Mouse (Mus musculus): ENCODE measurements around the gene Cutc. TPM values are rescaled to one million over a fixed set of nuclear protein-coding genes. Genes with fewer than 3 reads are reported as not detected.

Gene Cutc
- polyA plus RNA-seq, 1 experiment from 2014 or later = 7.8 TPM

DNA sequence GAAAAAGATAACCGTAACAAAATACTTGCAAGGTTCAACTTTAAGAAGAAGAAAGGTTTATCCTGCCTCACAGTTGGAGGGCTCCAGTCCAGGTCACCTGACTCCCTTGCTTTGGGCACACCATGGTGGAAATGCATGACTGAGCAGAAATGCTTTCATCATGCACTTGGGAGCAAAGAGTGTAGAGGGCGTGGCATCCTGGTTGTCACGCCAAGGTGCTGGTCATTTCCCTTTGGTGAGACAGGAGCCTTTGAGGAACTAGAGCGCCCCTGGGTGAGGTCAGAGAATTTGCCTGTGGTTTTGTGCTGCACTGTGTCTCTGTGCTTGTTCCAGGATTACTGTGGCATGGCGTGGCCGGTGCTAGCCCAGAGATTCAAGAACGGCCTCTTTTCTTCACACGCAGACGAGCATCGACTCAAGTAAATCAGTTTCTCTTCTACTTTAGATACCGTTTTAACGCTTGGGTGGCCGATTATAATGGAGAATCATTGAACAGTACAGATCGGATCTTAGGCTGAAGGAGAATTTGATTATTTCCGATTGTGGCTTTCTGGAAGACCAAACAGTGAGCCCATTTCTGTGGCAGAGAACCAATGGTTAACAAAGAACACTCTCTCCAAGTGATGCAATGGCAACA is 26.2 kb upstream of the Cutc start:
- H3K4me2 ChIP-seq (replicated peaks) = no peak overlapping the region
- no peak overlapping the region for H3K9ac ChIP-seq (replicated peaks)
- WGBS = 56% methylated on average over 15 of the region's 15 CpGs
- ATAC-seq (replicated peaks) = no peak
- no peaks in the 10 kb centered on the region for H3K27me3 ChIP-seq
- H3K4me3 ChIP-seq = no peak overlapping the region
- peaks cover 29% of the 10 kb centered on the region for H3K36me3 ChIP-seq
- H3K27ac ChIP-seq (replicated peaks) = no peak overlapping the region
- no peaks in the 10 kb centered on the region for H3K4me1 ChIP-seq
- no peaks in the 10 kb centered on the region for H3K9me3 ChIP-seq

DNA sequence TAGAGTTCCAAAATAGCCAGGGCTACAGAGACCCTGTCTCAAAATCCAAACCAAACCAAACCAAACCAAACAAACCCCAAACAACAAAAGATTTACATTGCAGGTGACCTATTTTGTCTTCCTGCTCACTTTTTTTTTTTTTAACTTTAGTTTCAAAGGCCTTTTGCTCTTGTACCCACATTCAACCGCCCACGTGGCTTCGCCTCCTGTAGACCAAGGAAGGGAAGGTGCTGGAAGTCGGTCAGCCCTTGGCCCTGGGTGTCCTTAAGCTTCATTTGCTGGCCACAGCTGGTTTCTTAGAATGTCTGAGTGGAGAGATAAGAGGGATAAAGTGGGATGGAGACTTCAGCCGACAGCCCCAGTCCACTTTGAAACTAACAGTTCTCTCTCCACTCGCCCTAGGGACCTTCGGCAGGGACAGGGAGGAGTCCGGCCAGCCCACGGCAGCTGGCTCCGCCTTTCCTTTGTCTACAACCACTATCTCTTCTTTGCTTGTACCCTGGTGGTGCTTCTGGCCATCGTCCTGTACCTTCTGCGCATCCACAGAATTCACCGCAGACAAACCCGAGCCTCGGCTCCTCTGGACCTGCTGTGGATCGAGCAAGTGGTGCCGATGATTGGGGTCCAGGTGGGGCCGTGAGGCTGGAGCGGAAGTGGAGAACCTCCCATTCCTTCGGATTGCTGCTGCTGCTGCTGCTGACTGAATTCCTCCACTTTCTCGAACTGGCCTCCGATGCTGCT is 23.3 kb upstream of the Cutc start:
- H3K36me3 ChIP-seq = peaks cover 30% of the 10 kb centered on the region
- ATAC-seq (replicated peaks) = no peak
- H3K9ac ChIP-seq (replicated peaks) = no peak overlapping the region
- H3K27me3 ChIP-seq = no peaks in the 10 kb centered on the region
- H3K27ac ChIP-seq (replicated peaks) = no peak overlapping the region
- H3K4me1 ChIP-seq = no peaks in the 10 kb centered on the region
- no peaks in the 10 kb centered on the region for H3K9me3 ChIP-seq
- H3K4me2 ChIP-seq (replicated peaks) = peak overlapping the region; percentile 17; the same call in 1 of the 2 replicates
- H3K4me3 ChIP-seq = peak overlapping the region; percentile 8; the same call in 1 of the 2 replicates
- WGBS = 40% methylated on average over 22 of the region's 22 CpGs

DNA sequence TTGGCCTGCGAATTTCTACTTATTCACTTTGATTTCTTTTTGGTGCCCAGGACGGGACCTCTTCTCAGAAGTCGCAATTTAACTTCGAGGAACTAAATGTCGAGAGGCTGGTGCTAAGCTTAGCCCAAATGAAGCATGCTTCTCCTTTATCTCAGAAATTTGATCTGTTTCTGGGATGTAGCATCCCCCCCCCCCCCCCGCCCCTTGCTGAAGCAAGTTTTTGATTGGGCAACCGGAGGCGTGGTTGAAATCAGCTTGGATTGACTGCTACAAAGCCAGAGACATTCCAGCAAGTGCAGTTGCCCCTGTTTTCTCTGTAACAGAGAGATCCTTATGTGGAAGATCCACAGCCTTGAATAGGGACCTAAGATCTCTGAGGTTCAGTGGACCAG is 22.8 kb upstream of the Cutc start:
- Histone ChIP-seq H3K4me2 (replicated peaks) (peak overlapping the region; percentile 17; the same call in 1 of the 2 replicates), H3K4me3 (no peak overlapping the region), H3K4me1 (no peaks in the 10 kb centered on the region), H3K9ac (replicated peaks) (no peak overlapping the region), H3K27ac (replicated peaks) (no peak overlapping the region), H3K27me3 (no peaks in the 10 kb centered on the region), H3K36me3 (peaks cover 34% of the 10 kb centered on the region), H3K9me3 (no peaks in the 10 kb centered on the region)
- ATAC-seq (replicated peaks) = no peak
- WGBS = 40% methylated on average over 8 of the region's 8 CpGs

DNA sequence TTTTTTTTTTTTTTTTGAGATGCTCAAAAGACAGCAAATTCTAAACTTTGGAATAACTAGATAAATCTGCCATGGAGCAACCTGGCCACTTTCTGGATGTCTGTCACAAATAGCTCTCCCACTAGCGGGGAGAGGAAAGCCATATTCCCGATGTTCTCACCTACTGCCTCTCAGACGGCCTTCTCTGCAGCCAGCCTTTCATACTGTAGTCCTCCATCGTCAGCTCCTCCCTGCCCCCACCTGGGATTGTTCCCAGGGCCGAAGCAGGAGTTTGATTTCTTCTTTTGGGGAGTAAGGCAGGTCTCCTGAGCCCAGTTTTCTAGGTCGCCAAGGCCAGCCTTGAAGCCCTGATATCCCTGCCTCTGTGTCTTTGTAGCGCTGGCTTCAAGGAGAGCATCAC is 21.6 kb upstream of the Cutc start:
- 64% methylated on average over 7 of the region's 7 CpGs for WGBS
- peaks cover 32% of the 10 kb centered on the region for H3K36me3 ChIP-seq

DNA sequence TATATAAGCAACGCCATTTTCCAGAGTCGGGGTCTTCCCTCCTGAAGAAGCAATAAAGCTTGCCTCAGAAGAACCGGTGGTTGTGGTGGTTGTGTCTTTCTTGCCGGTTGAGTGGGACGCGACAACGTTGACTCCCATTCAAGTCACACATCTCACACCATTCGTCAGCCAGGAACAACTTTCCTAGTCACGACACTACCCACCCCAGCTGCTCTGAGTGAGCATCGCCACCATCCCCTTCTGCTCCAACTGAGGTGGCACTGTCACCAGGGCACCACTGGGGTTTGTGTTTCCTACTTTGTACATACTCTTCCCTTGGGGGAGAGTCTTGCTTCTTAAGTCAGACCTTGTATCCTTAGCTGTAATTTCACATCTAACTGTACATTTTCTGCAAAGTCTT is 14.4 kb upstream of the Cutc start:
- H3K27me3 ChIP-seq = no peaks in the 10 kb centered on the region
- H3K36me3 ChIP-seq = peaks cover 81% of the 10 kb centered on the region
- no peak overlapping the region for H3K4me3 ChIP-seq
- H3K9ac ChIP-seq (replicated peaks) = no peak overlapping the region
- H3K4me1 ChIP-seq = no peaks in the 10 kb centered on the region
- WGBS = 97% methylated on average over 10 of the region's 10 CpGs
- no peak for ATAC-seq (replicated peaks)
- H3K4me2 ChIP-seq (replicated peaks) = no peak overlapping the region
- H3K27ac ChIP-seq (replicated peaks) = no peak overlapping the region
- H3K9me3 ChIP-seq = no peaks in the 10 kb centered on the region

More for the DNA sequence above, 21.6 kb upstream of the Cutc start:
- Histone ChIP-seq H3K27me3 (no peaks in the 10 kb centered on the region), H3K9me3 (no peaks in the 10 kb centered on the region), H3K4me2 (replicated peaks) (no peak overlapping the region), H3K4me3 (no peak overlapping the region), H3K4me1 (no peaks in the 10 kb centered on the region), H3K27ac (replicated peaks) (no peak overlapping the region), H3K9ac (replicated peaks) (no peak overlapping the region)
- ATAC-seq (replicated peaks) = no peak

DNA sequence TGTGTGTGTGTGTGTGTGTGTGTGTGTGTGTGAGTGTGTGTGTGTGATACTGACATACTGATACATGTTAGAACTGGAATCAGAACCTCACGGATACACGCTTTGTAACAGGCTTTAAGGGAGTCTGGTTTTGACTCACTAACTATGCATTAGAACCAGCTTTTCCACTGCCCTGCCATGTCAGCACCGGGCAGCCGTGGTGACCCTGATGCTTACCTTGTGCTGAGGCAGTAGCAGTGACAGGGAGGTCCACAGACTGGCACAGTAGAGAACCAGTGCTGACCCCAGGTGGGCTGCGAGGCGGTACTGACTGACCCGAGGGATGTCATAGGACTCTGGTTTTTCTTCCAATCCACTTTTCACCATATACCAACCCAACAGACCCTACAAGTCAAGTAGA is 9.4 kb upstream of the Cutc start:
- 97% methylated on average over 7 of the region's 7 CpGs for WGBS
- H3K9me3 ChIP-seq = no peaks in the 10 kb centered on the region
- no peak overlapping the region for H3K27ac ChIP-seq (replicated peaks)
- no peak overlapping the region for H3K9ac ChIP-seq (replicated peaks)
- no peaks in the 10 kb centered on the region for H3K27me3 ChIP-seq
- no peaks in the 10 kb centered on the region for H3K4me1 ChIP-seq
- H3K4me2 ChIP-seq (replicated peaks) = no peak overlapping the region
- no peak for ATAC-seq (replicated peaks)
- no peak overlapping the region for H3K4me3 ChIP-seq
- peaks cover 88% of the 10 kb centered on the region for H3K36me3 ChIP-seq

DNA sequence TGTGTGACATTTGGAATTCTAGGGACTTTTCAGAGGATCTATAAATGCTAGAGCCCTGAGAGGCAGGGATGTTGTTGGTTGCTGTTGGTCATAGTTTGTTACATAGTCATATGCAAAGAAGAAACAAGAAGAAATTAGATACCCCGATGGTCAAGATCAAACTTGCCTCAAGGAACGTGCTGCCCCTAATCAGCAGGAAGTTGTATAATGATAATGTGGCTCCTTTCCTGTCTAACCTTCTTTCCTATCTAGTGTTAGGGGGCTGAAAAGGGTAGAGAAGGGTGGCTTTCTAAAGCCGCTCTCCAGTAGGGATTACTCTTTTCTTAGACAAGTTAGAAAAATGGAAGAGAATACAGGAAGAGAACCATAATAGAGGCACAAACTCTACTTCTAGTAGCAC is 7.1 kb upstream of the Cutc start:
- Histone ChIP-seq H3K9me3 (no peaks in the 10 kb centered on the region), H3K27ac (replicated peaks) (no peak overlapping the region), H3K27me3 (no peaks in the 10 kb centered on the region), H3K4me2 (replicated peaks) (no peak overlapping the region), H3K9ac (replicated peaks) (no peak overlapping the region), H3K4me3 (no peak overlapping the region), H3K4me1 (no peaks in the 10 kb centered on the region), H3K36me3 (peaks cover 83% of the 10 kb centered on the region)
- WGBS = 97% methylated on average over 3 of the region's 3 CpGs
- ATAC-seq (replicated peaks) = no peak

DNA sequence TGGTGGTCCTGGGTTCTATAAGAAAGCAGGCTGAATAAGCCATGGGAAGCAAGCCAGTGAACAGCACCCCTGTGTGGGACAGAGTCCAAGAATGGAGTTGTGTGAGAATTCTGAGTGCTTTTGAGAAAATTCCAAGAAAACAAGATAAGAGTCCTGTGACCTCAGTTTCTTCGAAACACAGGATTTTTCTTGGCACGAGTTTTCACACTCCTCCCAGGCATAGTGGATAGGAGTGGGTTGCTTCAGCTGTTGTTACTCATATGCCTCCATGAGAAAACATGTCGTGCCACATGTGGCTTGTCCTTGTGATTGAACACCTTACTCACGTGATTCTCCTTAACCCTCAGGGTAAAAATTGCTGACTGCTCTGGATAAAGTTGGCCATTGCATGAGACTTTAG is 4.9 kb upstream of the Cutc start:
- WGBS = 95% methylated on average over 4 of the region's 4 CpGs
- Histone ChIP-seq H3K36me3 (peaks cover 66% of the 10 kb centered on the region), H3K9me3 (no peaks in the 10 kb centered on the region), H3K4me3 (no peak overlapping the region), H3K4me2 (replicated peaks) (no peak overlapping the region), H3K27ac (replicated peaks) (no peak overlapping the region), H3K27me3 (no peaks in the 10 kb centered on the region), H3K4me1 (peaks cover 11% of the 10 kb centered on the region), H3K9ac (replicated peaks) (no peak overlapping the region)
- ATAC-seq (replicated peaks) = no peak

DNA sequence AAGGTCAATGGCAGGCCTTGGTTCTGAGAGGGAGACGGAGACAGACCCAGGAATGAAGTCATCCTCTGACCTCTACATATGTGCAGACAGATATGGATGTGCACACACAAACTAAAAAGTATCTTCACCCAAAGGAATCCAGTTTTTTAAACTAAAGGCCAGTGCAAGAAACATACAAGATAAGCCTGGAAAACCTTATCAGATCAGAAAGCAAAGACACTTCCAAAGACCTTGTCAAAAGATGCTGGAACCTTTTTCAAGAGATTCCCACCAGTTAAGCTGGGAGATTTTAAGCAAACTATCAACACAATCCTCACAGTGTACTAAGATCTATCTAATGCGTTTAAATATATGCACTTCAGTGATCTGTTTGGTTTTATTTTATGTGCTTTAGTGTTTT is 2.8 kb upstream of the Cutc start:
- 99% methylated on average over 2 of the region's 2 CpGs for WGBS
- Histone ChIP-seq H3K4me2 (replicated peaks) (no peak overlapping the region), H3K36me3 (peaks cover 49% of the 10 kb centered on the region), H3K9me3 (no peaks in the 10 kb centered on the region), H3K27ac (replicated peaks) (no peak overlapping the region), H3K4me1 (peaks cover 16% of the 10 kb centered on the region), H3K4me3 (no peak overlapping the region), H3K27me3 (no peaks in the 10 kb centered on the region), H3K9ac (replicated peaks) (no peak overlapping the region)
- ATAC-seq (replicated peaks) = no peak

DNA sequence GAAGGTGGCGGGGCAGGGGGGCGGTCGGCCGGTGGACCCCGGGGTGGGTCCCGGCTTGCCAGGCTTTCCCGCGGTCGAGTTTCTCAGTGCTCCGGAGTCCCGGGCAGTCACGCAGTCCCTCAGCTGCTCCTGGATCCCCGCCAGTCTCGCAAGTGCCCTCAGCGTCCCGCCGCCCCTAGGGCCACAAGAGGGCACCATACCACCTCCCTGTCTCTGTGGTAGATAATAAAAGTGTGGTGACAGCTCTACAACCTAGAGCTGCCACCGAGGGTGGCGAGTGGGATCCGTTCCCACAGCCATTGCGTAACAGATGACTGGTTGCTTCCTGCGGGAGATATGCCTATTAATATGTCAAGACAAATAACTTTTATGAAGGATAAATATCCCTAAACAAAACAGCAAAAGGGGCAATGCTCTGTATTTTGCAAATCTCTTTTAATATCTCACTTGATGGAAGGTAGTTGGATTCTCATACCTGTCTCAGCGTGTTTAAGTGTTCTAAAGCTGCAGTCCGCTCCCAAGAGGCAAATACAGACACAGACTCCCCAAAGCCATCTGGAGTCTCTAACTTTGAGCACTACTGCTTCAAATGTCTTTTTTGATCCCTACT is 535 bp downstream of the Cutc start:
- H3K4me1 ChIP-seq = peaks cover 16% of the 10 kb centered on the region
- H3K27ac ChIP-seq (replicated peaks) = peak overlapping the region; percentile 99
- under 1% methylated on average over 24 of the region's 24 CpGs for WGBS
- H3K4me3 ChIP-seq = peak overlapping the region; percentile 68
- peak; percentile 89 for ATAC-seq (replicated peaks)
- H3K36me3 ChIP-seq = peaks cover 16% of the 10 kb centered on the region
- no peaks in the 10 kb centered on the region for H3K27me3 ChIP-seq
- no peaks in the 10 kb centered on the region for H3K9me3 ChIP-seq
- H3K9ac ChIP-seq (replicated peaks) = peak overlapping the region; percentile 80
- H3K4me2 ChIP-seq (replicated peaks) = peak overlapping the region; percentile 59

DNA sequence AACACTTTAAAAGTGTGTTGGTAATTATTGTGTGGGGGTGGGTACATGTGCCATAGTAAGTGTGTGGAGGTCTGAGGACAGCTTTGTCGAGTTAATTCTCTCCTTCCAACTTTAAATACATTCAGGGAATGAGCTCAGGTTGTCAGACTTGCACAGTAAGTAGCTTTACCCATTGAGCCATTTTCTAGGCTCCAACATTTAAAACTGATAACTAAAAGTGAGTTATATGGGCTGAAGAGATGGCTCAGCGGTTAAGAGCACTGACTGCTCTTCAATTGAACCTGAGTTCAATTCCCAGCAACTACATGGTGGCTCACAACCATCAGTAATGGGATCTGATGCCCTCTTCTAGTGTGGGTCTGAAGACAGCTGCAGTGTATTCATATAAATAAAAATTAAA is 1.4 kb downstream of the Cutc start:
- no peaks in the 10 kb centered on the region for H3K27me3 ChIP-seq
- no peaks in the 10 kb centered on the region for H3K9me3 ChIP-seq
- no peak overlapping the region for H3K27ac ChIP-seq (replicated peaks)
- H3K9ac ChIP-seq (replicated peaks) = no peak overlapping the region
- H3K4me1 ChIP-seq = peaks cover 16% of the 10 kb centered on the region
- WGBS = 75% methylated on average over 2 of the region's 2 CpGs
- no peak for ATAC-seq (replicated peaks)
- H3K4me2 ChIP-seq (replicated peaks) = no peak overlapping the region
- no peak overlapping the region for H3K4me3 ChIP-seq
- peaks cover 7% of the 10 kb centered on the region for H3K36me3 ChIP-seq

DNA sequence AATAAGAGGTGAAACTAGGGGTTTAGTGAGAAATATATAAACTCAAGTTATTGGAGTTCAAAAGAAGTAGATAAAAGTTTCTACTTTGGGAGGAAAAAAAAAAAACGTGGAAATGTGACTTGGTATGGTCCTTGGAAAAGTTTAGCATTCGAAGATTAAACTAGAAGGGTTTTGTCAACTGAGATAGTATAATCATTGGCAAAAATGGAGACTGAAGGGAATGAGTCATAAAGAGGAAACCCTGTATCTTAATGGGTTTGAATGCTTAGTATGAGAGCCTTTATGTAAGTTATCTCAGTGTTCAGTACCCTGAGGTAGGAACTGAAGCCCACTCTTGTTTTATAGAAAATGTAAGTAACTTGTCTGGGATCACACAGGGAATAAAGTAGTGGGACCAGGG is 2.1 kb downstream of the Cutc start:
- Histone ChIP-seq H3K9ac (replicated peaks) (no peak overlapping the region), H3K36me3 (peaks cover 5% of the 10 kb centered on the region), H3K27me3 (no peaks in the 10 kb centered on the region), H3K27ac (replicated peaks) (no peak overlapping the region), H3K4me1 (peaks cover 16% of the 10 kb centered on the region), H3K4me3 (no peak overlapping the region), H3K4me2 (replicated peaks) (no peak overlapping the region), H3K9me3 (no peaks in the 10 kb centered on the region)
- 64% methylated on average over 2 of the region's 2 CpGs for WGBS
- ATAC-seq (replicated peaks) = no peak

Measured in forebrain, embryonic 15.5 days (tissue).